Mouse (Mus musculus) embryonic fibroblast, embryonic 13.5 days (primary cell): ENCODE measurements around the gene Lactbl1. TPM values are rescaled to one million over a fixed set of nuclear protein-coding genes. Genes with fewer than 3 reads are reported as not detected.
A peak's percentile ranks its signal among the peaks of the same experiment; 100 is the strongest.

ENCODE experiments used
- H3K27ac ChIP-seq: 2 replicates; pipeline ENCODE4 v1.5.1; 2012; ENCODE audit warnings: low read length, control low read depth, inconsistent platforms; ENCODE audit not compliant: insufficient read depth
- H3K4me1 ChIP-seq: 2 replicates; pipeline ENCODE4 v1.6.1; 2011; ENCODE audit warnings: low read length; ENCODE audit not compliant: control insufficient read depth, insufficient read depth
- H3K4me3 ChIP-seq: 2 replicates; pipeline ENCODE4 v1.5.1; 2011; ENCODE audit warnings: mild to moderate bottlenecking, control low read depth, low read length; ENCODE audit not compliant: insufficient read depth
- CTCF ChIP-seq: IDR thresholded peaks from 2 replicates; pipeline ENCODE4 v1.5.1; 2011; ENCODE audit warnings: mild to moderate bottlenecking, control low read depth, low read length, moderate library complexity, borderline replicate concordance; ENCODE audit not compliant: insufficient read depth
- POLR2A ChIP-seq: IDR thresholded peaks from 2 replicates; pipeline ENCODE4 v1.6.1; 2011; ENCODE audit warnings: low read depth, mild to moderate bottlenecking, control low read depth, low read length, moderate library complexity
- polyA plus RNA-seq: library from polyadenylated mRNA; stranded (reverse); fragments of >200 nt; gene quantifications from 2 replicates; pipeline ENCODE4 v1.2.4, GENCODE M21; 2011; ENCODE audit warnings: low read depth; ENCODE audit not compliant: missing spikeins, insufficient read length

Lactbl1 gene
- polyA plus RNA-seq, 1 experiment, result not detected

GRCm38 (mm10) chr4:136651357-136651811 is 29.0 kb downstream of the Lactbl1 start:
- TF ChIP-seq POLR2A, result no peak
- peak; percentile 47; the same call in 1 of the 2 replicates for TF ChIP-seq CTCF
- H3K27ac ChIP-seq, result no peak overlapping the region
- no peak overlapping the region for H3K4me3 ChIP-seq
- H3K4me1 ChIP-seq, result no peaks in the 10 kb centered on the region

DNA sequence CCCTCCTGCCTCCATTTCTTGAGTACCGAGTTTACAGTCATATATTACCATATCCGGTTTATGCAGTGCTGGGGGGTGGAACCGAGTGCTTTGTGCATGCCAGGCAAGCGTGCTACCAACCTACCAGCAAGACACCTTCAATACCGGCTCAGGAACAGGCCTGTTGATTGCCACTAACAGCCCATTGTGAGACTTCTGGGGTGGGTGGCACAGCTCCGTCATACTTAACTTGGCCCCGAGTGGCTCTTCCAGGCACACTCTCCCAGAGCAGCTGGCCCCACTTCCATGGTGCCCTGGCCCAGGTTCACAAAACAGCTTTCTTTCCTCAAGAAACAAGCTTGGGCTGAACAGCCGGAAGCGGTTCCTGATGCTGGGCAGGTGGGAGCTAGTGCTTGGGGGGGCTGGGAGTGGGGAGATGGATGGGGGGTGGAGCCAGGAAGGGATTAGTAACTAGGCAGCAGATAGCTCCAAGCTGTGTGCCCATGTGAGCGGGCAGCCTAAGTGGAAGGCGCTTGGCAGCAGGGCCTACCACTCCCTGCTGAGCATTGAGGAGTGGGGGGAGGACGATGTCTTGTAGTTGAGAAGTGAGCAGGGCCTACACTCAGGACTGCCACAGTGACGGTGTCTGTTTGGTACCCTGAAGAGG is 29.6 kb downstream of the Lactbl1 start:
- Histone ChIP-seq H3K4me1 (no peaks in the 10 kb centered on the region), H3K27ac (no peak overlapping the region), H3K4me3 (no peak overlapping the region)
- TF ChIP-seq POLR2A, result no peak
- no peak for TF ChIP-seq CTCF

DNA sequence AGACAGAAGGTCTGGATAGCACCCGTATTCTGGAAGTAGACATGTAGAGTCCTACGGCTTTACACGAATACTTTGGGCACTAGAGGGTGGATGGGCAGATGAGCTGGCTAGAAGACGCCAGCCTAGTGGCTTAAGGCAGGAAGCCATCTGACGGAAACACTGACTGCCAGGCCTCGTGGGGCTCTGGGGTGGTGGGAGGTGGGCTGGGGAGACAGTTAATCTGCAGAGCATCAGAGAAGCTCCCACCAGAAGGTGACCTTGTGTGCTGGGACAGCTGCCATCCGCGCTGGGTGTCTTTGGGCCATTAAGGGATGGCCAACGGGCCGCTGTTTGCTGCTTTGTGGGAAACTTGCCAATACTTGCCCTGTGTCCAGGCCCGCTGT is 30.1 kb downstream of the Lactbl1 start:
- H3K4me1 ChIP-seq, result no peaks in the 10 kb centered on the region
- H3K27ac ChIP-seq, result no peak overlapping the region
- H3K4me3 ChIP-seq, result no peak overlapping the region
- TF ChIP-seq CTCF (no peak), POLR2A (no peak)

DNA sequence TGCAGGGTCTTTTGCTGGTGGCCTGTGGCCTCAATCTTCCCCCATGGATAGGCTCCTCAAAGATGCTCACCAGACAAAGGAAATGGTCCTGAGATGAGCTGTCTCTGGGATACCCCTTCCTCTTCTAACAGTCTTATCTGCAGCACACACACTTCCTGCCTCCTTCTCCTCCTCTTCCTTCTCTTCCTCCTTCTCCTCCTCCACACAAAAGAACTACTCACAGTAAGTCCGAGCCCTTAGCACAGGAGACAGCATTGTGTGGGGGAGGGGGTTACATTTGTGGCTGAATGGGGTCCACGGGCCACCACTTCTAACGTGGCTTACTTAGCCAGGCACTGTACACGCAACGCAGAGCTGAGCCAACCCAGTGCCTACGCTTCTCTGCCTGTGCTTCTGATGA is 30.6 kb downstream of the Lactbl1 start:
- Histone ChIP-seq H3K4me1 (no peaks in the 10 kb centered on the region), H3K4me3 (no peak overlapping the region), H3K27ac (no peak overlapping the region)
- TF ChIP-seq POLR2A, result no peak
- TF ChIP-seq CTCF, result no peak

- TF ChIP-seq POLR2A (no peak), CTCF (no peak)
- no peak overlapping the region for H3K27ac ChIP-seq
- H3K4me1 ChIP-seq, result no peaks in the 10 kb centered on the region
- no peak overlapping the region for H3K4me3 ChIP-seq
Measured at GRCm38 (mm10) chr4:136653692-136654234, 31.3 kb downstream of the Lactbl1 start.

DNA sequence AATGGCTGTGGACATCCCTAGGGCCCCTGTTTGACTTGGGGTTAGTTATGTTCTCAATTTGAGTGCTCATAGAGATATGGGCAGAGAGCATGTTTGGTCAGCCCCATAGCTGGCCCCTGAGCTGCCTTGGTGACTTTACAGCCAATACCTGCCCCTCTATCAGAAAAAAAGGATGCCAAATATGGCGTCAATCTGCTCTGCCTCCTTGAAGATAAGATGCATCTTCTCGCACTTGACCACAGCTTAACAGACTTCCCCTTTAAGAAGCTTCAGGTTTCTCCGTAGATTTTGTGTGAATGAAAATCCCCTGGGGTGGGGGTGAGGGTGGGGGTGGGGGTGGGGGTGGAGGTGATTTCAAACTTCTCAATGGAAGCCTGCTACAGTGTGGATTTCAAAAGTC is 35.5 kb downstream of the Lactbl1 start:
- H3K4me1 ChIP-seq, result no peaks in the 10 kb centered on the region
- H3K27ac ChIP-seq, result no peak overlapping the region
- TF ChIP-seq POLR2A (no peak), CTCF (no peak)
- no peak overlapping the region for H3K4me3 ChIP-seq

DNA sequence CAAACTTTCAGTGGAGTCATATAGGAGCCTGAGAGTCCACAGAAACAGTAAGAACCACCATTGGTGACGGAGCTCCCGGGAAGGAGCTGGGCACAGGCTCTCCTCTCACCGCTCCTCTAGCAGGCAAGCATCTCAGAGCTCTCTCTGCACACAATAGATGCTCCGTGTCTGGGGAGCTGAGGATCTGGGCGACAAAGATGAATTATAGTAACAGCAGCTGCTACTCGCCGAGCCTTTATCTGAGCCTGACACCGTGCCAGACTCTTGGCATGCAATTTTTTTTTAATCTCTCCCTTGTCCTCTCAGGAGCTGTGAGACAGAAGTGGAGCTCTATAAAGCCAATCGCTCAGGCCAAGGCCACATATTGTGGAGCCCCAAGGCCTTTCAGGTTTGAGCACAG is 42.6 kb downstream of the Lactbl1 start:
- Histone ChIP-seq H3K4me3 (no peak overlapping the region), H3K4me1 (no peaks in the 10 kb centered on the region), H3K27ac (no peak overlapping the region)
- TF ChIP-seq CTCF (no peak), POLR2A (no peak)

DNA sequence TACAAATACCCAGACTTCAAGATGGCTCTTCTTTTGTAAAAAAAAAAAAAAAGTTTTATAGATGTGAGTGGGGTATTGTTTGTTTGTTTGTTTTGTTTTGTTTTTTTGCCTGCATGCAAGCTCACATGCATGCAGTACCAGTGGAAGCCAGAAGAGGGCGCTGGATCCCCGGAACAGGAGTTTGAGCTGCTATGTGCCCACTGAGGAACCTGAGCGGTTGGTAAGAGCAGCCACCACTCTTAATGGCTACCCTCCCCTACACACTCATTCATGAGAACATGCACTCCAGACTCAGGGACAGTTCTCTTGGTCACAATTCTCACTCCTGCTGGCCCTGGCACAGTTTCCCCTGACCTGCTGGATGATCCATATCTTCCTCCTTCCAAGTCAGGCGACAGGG is 43.6 kb downstream of the Lactbl1 start:
- Histone ChIP-seq H3K4me3 (no peak overlapping the region), H3K27ac (no peak overlapping the region), H3K4me1 (no peaks in the 10 kb centered on the region)
- no peak for TF ChIP-seq POLR2A
- TF ChIP-seq CTCF, result 0 out of 2 replicates have a peak, but pooled peaks have one; percentile 6

- TF ChIP-seq POLR2A (no peak), CTCF (no peak)
- Histone ChIP-seq H3K27ac (no peak overlapping the region), H3K4me1 (no peaks in the 10 kb centered on the region), H3K4me3 (no peak overlapping the region)
Measured at GRCm38 (mm10) chr4:136667757-136668156, 45.3 kb downstream of the Lactbl1 start.

GRCm38 (mm10) chr4:136672335-136673090 is 50.1 kb downstream of the Lactbl1 start:
- Histone ChIP-seq H3K4me1 (no peaks in the 10 kb centered on the region), H3K27ac (no peak overlapping the region)

More at GRCm38 (mm10) chr4:136672335-136673090, 50.1 kb downstream of the Lactbl1 start:
- no peak overlapping the region for H3K4me3 ChIP-seq
- TF ChIP-seq POLR2A (no peak), CTCF (no peak)
